Mouse (Mus musculus): Measurements from ENCODE around the gene Gm12185.
"Not testable (repeated sequence)": the region's sequence is repeated elsewhere in the genome, so short reads cannot be mapped to it uniquely, and the experiment has no call there.

Gm12185 gene

GRCm38 (mm10) chr11:48991740-48992520 lies at the start of gene Gm12185:
Gm12185 (minus strand) TSS chr11:48992226.
- not testable (repeated sequence) for DNase-seq (ENCODE audit: low spot score)

GRCm38 (mm10) chr11:49012074-49012473 lies 20.0 kb upstream of the Gm12185 start:
- not testable (repeated sequence) for DNase-seq (ENCODE audit: low spot score)

DNA sequence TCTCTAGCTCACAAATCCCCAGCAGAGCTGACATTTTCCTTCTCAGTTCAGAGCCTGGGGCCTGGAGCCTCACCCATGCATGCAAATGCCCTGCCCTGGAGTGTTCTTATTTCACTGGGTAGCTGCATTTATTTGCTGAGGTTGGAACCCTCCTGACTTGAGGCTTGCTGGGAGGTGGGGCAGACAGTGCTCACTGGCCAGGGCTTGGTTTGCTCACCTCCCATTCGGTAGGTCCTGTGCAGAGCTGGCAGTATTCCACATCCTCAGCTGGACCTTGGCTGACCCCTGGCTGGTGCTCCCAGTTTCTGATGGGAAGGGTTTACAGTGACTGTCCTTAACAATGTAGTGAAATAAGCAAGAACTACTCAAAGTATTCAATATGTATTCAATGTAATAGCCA lies 14.8 kb upstream of the Gm12185 start:
- not testable (repeated sequence) for DNase-seq (ENCODE audit: low spot score)

DNA sequence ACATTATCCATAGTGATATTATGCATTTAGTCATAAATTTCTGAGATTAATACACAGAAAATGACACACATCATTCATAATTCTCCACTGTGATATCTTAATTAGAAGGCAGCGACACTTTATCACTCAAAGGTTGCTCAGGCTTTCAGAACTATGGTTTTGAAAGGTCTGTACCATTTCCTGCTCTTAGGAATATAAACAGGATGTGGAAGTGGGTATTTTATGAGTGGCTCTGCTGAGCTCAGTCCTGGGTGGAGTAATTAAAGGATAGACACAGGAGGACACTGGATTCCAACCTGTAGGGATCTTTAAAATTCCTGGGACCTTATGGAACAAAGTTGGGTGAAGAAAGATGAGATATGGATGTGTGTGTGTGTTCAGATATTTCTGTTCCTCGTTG lies 14.3 kb upstream of the Gm12185 start:
- DNase-seq (ENCODE audit: low spot score) = not testable (repeated sequence)

- not testable (repeated sequence) for DNase-seq (ENCODE audit: low spot score)
Measured at GRCm38 (mm10) chr11:49000411-49000810, 8.4 kb upstream of the Gm12185 start.

- DNase-seq (ENCODE audit: low spot score) = not testable (repeated sequence)
Measured at GRCm38 (mm10) chr11:48994018-48994417, 2.0 kb upstream of the Gm12185 start, which contains the start of gene Tgtp1. Tgtp1 (minus strand) TSS chr11:48994172.

- not testable (repeated sequence) for DNase-seq (ENCODE audit: low spot score)
Measured at GRCm38 (mm10) chr11:48993296-48993695, 1.3 kb upstream of the Gm12185 start.

GRCm38 (mm10) chr11:48989981-48990380 lies 2.0 kb downstream of the Gm12185 start:
- not testable (repeated sequence) for DNase-seq (ENCODE audit: low spot score)

DNA sequence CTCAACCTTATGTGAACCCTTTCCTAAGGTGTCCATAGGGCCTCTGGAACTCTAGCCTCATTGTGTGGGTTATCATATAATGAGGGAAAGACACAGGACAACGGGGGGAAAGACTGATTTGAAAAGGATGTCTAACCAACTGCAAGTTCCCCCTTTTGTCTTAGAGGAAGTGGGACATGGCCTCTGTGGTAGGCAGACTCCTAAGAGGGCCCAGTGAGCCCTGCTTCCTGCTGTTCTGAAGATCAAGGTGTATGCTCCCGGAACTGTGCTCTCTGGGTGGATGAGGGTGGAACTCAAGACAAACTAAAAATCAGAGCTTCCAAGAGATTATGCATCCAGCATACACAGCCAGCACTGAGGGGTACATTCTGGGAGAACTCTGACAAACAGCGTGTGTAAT lies 3.8 kb downstream of the Gm12185 start:
- not testable (repeated sequence) for DNase-seq (ENCODE audit: low spot score)

GRCm38 (mm10) chr11:48982848-48983247 lies 9.2 kb downstream of the Gm12185 start:
- DNase-seq (ENCODE audit: low spot score) = not testable (repeated sequence)

DNA sequence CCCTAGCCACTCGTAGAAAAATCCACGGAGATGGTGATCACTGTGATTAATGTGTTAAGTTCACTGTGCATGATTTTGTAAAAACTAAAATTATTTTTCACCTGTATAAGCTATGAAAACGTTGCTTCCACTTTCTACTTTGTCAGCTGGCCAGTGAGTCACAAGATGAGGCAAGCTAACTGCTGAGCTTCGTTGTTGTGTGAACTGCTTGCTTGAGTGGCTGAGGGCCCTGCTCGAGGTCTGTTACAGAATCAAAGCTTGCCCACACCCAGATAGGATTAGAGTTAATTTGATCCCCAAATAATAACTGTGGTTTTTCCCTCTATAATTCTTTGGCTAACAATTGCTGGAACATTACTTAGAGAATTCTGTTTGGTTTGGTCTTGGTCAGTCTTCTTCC lies 12.0 kb downstream of the Gm12185 start:
- not testable (repeated sequence) for DNase-seq (ENCODE audit: low spot score)

- not testable (repeated sequence) for DNase-seq (ENCODE audit: low spot score)
Measured at GRCm38 (mm10) chr11:48979251-48979650, 12.8 kb downstream of the Gm12185 start, which contains the start of gene 9930111J21Rik1. 9930111J21Rik1 (minus strand) TSS chr11:48979398.

DNA sequence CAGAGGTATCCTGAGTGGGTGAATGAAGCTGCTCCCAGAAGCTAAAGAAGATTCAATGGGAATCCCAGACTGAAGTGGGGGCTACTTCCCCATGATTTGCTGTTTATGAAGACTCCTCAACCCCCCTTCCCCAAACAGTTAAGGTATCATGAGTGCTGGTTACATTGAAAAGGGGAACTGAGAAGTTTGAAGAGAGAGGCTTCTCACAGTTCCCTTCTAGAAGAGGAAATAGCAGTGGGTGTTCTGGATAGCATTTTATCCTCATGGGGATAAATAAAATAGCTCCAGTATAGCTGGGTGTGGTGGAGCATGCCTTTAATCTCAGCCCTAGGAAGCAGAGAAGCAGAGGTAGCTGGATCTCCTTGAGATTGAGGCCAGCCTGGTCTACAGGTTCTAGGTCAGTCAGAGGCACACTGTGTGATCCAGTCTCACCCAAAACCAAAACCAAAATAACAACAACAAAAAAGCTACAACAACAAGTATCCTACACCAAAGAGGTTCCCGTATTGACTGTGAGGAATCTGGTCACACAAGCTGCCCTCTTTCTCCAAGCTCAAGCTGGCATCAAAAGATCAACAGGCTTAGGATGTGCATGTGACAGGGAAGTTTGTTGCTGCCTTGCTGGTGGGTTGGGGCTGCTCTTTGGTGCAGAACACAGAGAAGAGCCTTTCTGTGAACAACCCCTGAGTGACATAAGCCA lies 13.6 kb downstream of the Gm12185 start, which contains the start of gene Olfr56:
Gene Olfr56 (plus strand): TSS at position 650 of the 700 bp plus-strand sequence.
- not testable (repeated sequence) for DNase-seq (ENCODE audit: low spot score)

DNA sequence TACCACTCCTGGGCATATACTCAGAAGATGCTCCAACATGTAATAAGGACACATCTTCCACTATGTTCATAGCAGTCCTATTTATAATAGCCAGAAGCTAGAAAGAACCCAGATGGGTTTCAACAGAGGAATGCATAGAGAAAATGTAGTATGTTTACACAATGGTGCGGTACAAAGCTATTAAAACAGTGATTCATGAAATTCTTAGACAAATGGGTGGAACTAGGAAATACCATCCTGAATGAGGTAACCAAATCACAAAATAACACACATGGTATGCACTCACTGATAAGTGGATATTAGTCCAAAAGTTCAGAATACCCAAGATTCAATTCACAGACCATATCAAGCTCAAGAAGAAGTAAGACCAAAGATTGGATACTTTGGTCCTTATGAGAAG lies 17.3 kb downstream of the Gm12185 start:
- DNase-seq (ENCODE audit: low spot score) = not testable (repeated sequence)

GRCm38 (mm10) chr11:48946090-48946489 lies 45.9 kb downstream of the Gm12185 start, which contains the start of gene Psme2b:
Psme2b (minus strand) TSS chr11:48946190.
- DNase-seq (ENCODE audit: low spot score) = not testable (repeated sequence)

DNA sequence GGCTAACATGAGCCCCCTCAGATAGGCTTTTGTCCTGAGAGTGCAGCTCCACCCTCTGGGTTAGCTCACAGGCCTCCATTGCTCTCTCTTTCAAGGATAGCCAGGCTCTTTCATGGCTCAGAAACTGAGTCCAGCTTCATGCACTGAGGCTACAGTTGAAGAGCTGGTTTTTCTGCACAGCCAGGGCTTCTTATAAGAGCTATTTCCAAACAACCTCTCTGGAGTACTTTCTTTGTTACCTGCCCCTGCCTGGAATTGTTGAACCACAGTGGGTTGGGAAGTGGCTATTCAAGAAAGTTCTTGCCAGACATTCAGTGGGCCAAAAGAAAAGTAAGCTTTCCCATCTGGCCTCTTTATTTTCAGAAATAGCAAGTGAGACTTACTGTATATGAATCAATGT lies 52.7 kb downstream of the Gm12185 start:
- DNase-seq (ENCODE audit: low spot score) = not testable (repeated sequence)

- DNase-seq (ENCODE audit: low spot score) = not testable (repeated sequence)
Measured at GRCm38 (mm10) chr11:48935291-48935690, 56.7 kb downstream of the Gm12185 start.

DNA sequence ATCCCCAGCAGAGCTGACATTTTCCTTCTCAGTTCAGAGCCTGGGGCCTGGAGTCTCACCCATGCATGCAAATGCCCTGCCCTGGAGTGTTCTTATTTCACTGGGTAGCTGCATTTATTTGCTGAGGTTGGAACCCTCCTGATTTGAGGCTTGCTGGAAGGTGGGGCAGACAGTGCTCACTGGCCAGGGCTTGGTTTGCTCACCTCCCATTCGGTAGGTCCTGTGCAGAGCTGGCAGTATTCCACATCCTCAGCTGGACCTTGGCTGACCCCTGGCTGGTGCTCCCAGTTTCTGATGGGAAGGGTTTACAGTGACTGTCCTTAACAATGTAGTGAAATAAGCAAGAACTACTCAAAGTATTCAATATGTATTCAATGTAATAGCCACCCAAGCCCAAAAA lies 58.1 kb downstream of the Gm12185 start:
- DNase-seq (ENCODE audit: low spot score) = not testable (repeated sequence)

DNA sequence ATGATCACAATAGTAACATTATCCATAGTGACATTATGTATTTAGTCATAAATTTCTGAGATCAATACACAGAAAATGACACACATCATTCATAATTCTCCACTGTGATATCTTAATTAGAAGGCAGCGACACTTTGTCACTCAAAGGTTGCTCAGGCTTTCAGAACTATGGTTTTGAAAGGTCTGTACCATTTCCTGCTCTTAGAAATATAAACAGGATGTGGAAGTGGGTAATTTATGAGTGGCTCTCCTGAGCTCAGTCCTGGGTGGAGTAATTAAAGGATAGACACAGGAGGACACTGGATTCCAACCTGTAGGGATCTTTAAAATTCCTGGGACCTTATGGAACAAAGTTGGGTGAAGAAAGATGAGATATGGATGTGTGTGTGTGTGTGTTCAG lies 58.6 kb downstream of the Gm12185 start:
- DNase-seq (ENCODE audit: low spot score) = not testable (repeated sequence)

GRCm38 (mm10) chr11:48928068-48928467 lies 64.0 kb downstream of the Gm12185 start:
- not testable (repeated sequence) for DNase-seq (ENCODE audit: low spot score)

- not testable (repeated sequence) for DNase-seq (ENCODE audit: low spot score)
Measured at GRCm38 (mm10) chr11:48926437-48926836, 65.6 kb downstream of the Gm12185 start.

DNA sequence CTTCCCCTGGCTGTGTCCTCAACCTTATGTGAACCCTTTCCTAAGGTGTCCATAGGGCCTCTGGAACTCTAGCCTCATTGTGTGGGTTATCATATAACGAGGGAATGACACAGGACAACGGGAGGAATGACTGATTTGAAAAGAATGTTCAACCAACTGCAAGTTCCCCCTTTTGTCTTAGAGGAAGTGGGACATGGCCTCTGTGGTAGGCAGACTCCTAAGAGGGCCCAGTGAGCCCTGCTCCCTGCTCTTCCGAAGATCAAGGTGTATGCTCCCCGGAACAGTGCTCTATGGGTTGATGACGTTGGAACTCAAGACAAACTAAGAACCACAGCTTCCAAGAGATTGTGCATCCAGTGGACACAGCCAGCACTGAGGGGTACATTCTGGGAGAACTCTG lies 68.2 kb downstream of the Gm12185 start:
- not testable (repeated sequence) for DNase-seq (ENCODE audit: low spot score)

- DNase-seq (ENCODE audit: low spot score) = no peak
Measured at GRCm38 (mm10) chr11:48918380-48918779, 73.6 kb downstream of the Gm12185 start.

Measured in testis, postnatal 10 days (tissue).